11 mouse cellular contexts compared by ENCODE assay signal in genomic region chr9:74906951-74907350, GRCm38 (mm10). TPM values are rescaled to one million over a fixed set of nuclear protein-coding genes. Genes with fewer than 3 reads are reported as not detected.
DNase-seq lines count a peak whose midpoint lies in the region; ATAC-seq and TF ChIP-seq lines count a peak whose summit lies in the region.
"Had no signal": no experiment of that assay in that cellular context is flagged by ENCODE, and none has a peak within 500 bp of the region (broad histone marks: within the 10 kb centered on the region; RNA-seq: fewer than 3 reads in every experiment).

No protein-coding gene starts in this region.

- TF ChIP-seq CTCF in lung, postnatal 0 days (IDR thresholded peaks at IDR 0.05): no peak

- peak overlapping the region; percentile 69 for H3K27ac ChIP-seq in lung, postnatal 0 days (ENCODE audit: low read length)
- no peak overlapping the region for H3K27ac ChIP-seq in midbrain, embryonic 13.5 days
- H3K27ac ChIP-seq: hindbrain, embryonic 13.5 days had no signal

- no peaks in the 10 kb centered on the region for H3K27me3 ChIP-seq in lung, postnatal 0 days (replicated peaks; ENCODE audit: insufficient read depth, low read length)
- no peaks in the 10 kb centered on the region for H3K27me3 ChIP-seq in midbrain, embryonic 13.5 days
- H3K27me3 ChIP-seq: hindbrain, embryonic 13.5 days had no signal

- H3K9me3 ChIP-seq in lung, postnatal 0 days (ENCODE audit: low read length): no peaks in the 10 kb centered on the region
- H3K9me3 ChIP-seq in midbrain, embryonic 13.5 days: no peaks in the 10 kb centered on the region
- H3K9me3 ChIP-seq: hindbrain, embryonic 13.5 days had no signal

- H3K4me2 ChIP-seq in lung, postnatal 0 days (replicated peaks; ENCODE audit: low read depth, low read length): no peak overlapping the region
- H3K4me2 ChIP-seq in midbrain, embryonic 13.5 days (replicated peaks): no peak overlapping the region
- H3K4me2 ChIP-seq: hindbrain, embryonic 13.5 days had no signal

- H3K4me3 ChIP-seq in lung, postnatal 0 days (ENCODE audit: low read depth, low read length): no peak overlapping the region
- no peak overlapping the region for H3K4me3 ChIP-seq in midbrain, embryonic 13.5 days (replicated peaks)
- H3K4me3 ChIP-seq: erythroblast, embryonic 14.5 days; hindbrain, embryonic 13.5 days had no signal

- peak; percentile 77 for TF ChIP-seq EP300 in lung, postnatal 0 days (IDR thresholded peaks at IDR 0.05)

- no peaks in the 10 kb centered on the region for H3K4me1 ChIP-seq in lung, postnatal 0 days (ENCODE audit: insufficient read depth, low read depth, low read length)
- H3K4me1 ChIP-seq in midbrain, embryonic 13.5 days (replicated peaks): no peaks in the 10 kb centered on the region
- H3K4me1 ChIP-seq: hindbrain, embryonic 13.5 days had no signal

- H3K9ac ChIP-seq in lung, postnatal 0 days (replicated peaks; ENCODE audit: low read depth): no peak overlapping the region
- H3K9ac ChIP-seq in midbrain, embryonic 13.5 days (replicated peaks): no peak overlapping the region
- H3K9ac ChIP-seq: hindbrain, embryonic 13.5 days had no signal

- no peaks in the 10 kb centered on the region for H3K36me3 ChIP-seq in lung, postnatal 0 days (ENCODE audit: insufficient read depth, low read length)
- no peaks in the 10 kb centered on the region for H3K36me3 ChIP-seq in midbrain, embryonic 13.5 days
- H3K36me3 ChIP-seq: hindbrain, embryonic 13.5 days had no signal

- 11% methylated on average over 4 of the region's 4 CpGs for WGBS in lung, postnatal 0 days
- WGBS in midbrain, embryonic 13.5 days: 68% methylated on average over 4 of the region's 4 CpGs

- DNase-seq in thymus, postnatal 4 days: peak; percentile 22
- no peak for DNase-seq in thymus, postnatal 25 days
- DNase-seq in lung, postnatal 0 days (ENCODE audit: low spot score): peak; percentile 96
- DNase-seq in urinary bladder, postnatal 25 days (ENCODE audit: low spot score): peak; percentile 21
- DNase-seq in layer of hippocampus, postnatal 25 days (ENCODE audit: extremely low spot score in 1 of 2, low spot score in 1 of 2): no peak
- DNase-seq: cerebellum, adult 9-10 months had no signal

- peak; percentile 72 for ATAC-seq in granulocyte monocyte progenitor cell, adult 5-6 weeks (replicated peaks; ENCODE audit: poor library complexity, severe bottlenecking)
- ATAC-seq in lung, postnatal 0 days: peak; percentile 96
- no peak for ATAC-seq in midbrain, embryonic 13.5 days

RNA-seq across cellular contexts. Expression of gene Onecut1, which starts 45.2 kb away (rescaled TPM):
- total RNA-seq in granulocyte monocyte progenitor cell, adult 5-6 weeks (2014; fragmentation: Nextera tagmentation): not detected in 2 replicates
- total RNA-seq in granulocyte monocyte progenitor cell, adult 5-6 weeks (2017): not detected in 2 replicates
- polyA plus RNA-seq in lung, postnatal 0 days (2015; fragmentation: Nextera tagmentation; extraction: Ambion mirVana): not detected in 2 replicates
- polyA plus RNA-seq in midbrain, embryonic 13.5 days (2015; fragmentation: Nextera tagmentation; extraction: Ambion mirVana): 10.4 and 10.7 TPM in 2 replicates
- 1 to 10 TPM in 1 of 2 experiments, under 1 TPM in 1; 0.37 to 1.1 TPM for total RNA-seq in layer of hippocampus, postnatal 25 days (2021)
- polyA plus RNA-seq: erythroblast, embryonic 14.5 days; gonadal fat pad, adult 2 months had no signal

RNA-seq across cellular contexts. Expression of gene Fam214a, which starts 45.7 kb away (rescaled TPM):
- total RNA-seq in granulocyte monocyte progenitor cell, adult 5-6 weeks (2014; fragmentation: Nextera tagmentation): 8.8 and 9.2 TPM in 2 replicates
- 9.4 and 13.5 TPM in 2 replicates for total RNA-seq in granulocyte monocyte progenitor cell, adult 5-6 weeks (2017)
- polyA plus RNA-seq in lung, postnatal 0 days (2015; fragmentation: Nextera tagmentation; extraction: Ambion mirVana): 10.5 and 12.8 TPM in 2 replicates
- polyA plus RNA-seq in midbrain, embryonic 13.5 days (2015; fragmentation: Nextera tagmentation; extraction: Ambion mirVana): 31.3 TPM in 2 replicates
- total RNA-seq in layer of hippocampus, postnatal 25 days (2021): 10 to 100 TPM; 45.3 to 52.1 TPM
- polyA plus RNA-seq: erythroblast, embryonic 14.5 days had no signal

Comparison
In these comparisons a context has a peak if more than half of its experiments do, and no peak if none do; other contexts are left out.
1. DNase-seq: peak in thymus, postnatal 4 days (single experiment), lung, postnatal 0 days (single experiment) and urinary bladder, postnatal 25 days (single experiment); none in thymus, postnatal 25 days (single experiment) and layer of hippocampus, postnatal 25 days (0 of 2).